Comparison of ENCODE assay signal across 29 mouse cellular contexts in genomic region chr11:63970818-63971217, GRCm38 (mm10). TPM values are rescaled to one million over a fixed set of nuclear protein-coding genes. Genes with fewer than 3 reads are reported as not detected.
DNase-seq lines count a peak whose midpoint lies in the region; ATAC-seq and TF ChIP-seq lines count a peak whose summit lies in the region.
"Had no signal": no experiment of that assay in that cellular context is flagged by ENCODE, and none has a peak within 500 bp of the region (broad histone marks: within the 10 kb centered on the region; RNA-seq: fewer than 3 reads in every experiment).

No protein-coding gene starts in this region.

- TF ChIP-seq CTCF in kidney, adult 2 months (conservative IDR thresholded peaks at IDR 0.05; ENCODE audit: insufficient read depth, insufficient read length, low read depth, low read length): no peak
- no peak for TF ChIP-seq CTCF in MEL (IDR thresholded peaks at IDR 0.05 in 2 of 3, conservative IDR thresholded peaks at IDR 0.05 in 1 of 3; ENCODE audit: control insufficient read depth in 1 of 3, insufficient read depth in 1 of 3, low read depth in 2 of 3, low read length in 3 of 3, poor library complexity in 1 of 3, severe bottlenecking in 1 of 3)

- no peak overlapping the region for H3K4me3 ChIP-seq in kidney, adult 2 months (ENCODE audit: insufficient read depth, low read depth, low read length)
- H3K4me3 ChIP-seq in kidney, embryonic 15.5 days (replicated peaks): no peak overlapping the region
- H3K4me3 ChIP-seq in MEL (ENCODE audit: control insufficient read depth in 1 of 2, insufficient read depth in 1 of 2, low read depth in 2 of 2, low read length in 2 of 2): no peak overlapping the region
- H3K4me3 ChIP-seq: embryonic facial prominence, embryonic 12.5 days; embryonic facial prominence, embryonic 15.5 days; gastrocnemius, adult 2 months; heart, embryonic 12.5 days; heart, embryonic 15.5 days; hindbrain, embryonic 10.5 days; hindbrain, embryonic 13.5 days had no signal

- no peak overlapping the region for H3K9ac ChIP-seq in kidney, embryonic 15.5 days
- no peak overlapping the region for H3K9ac ChIP-seq in MEL (ENCODE audit: control insufficient read depth, low read depth, low read length, poor library complexity, severe bottlenecking)
- H3K9ac ChIP-seq: embryonic facial prominence, embryonic 12.5 days; embryonic facial prominence, embryonic 15.5 days; forebrain, postnatal 0 days; heart, embryonic 12.5 days; heart, embryonic 15.5 days; hindbrain, embryonic 13.5 days had no signal

- no peaks in the 10 kb centered on the region for H3K27me3 ChIP-seq in kidney, adult 2 months (replicated peaks; ENCODE audit: control insufficient read depth, insufficient read depth, low read length)
- no peaks in the 10 kb centered on the region for H3K27me3 ChIP-seq in kidney, embryonic 15.5 days
- no peaks in the 10 kb centered on the region for H3K27me3 ChIP-seq in MEL (ENCODE audit: control insufficient read depth in 1 of 2, insufficient read depth in 2 of 2, low read length in 2 of 2)
- H3K27me3 ChIP-seq: CH12.LX; embryonic facial prominence, embryonic 12.5 days; embryonic facial prominence, embryonic 15.5 days; heart, embryonic 12.5 days; heart, embryonic 15.5 days had no signal

- TF ChIP-seq RAD21 in MEL (IDR thresholded peaks at IDR 0.05; ENCODE audit: low read depth, low read length): no peak

- no peak for TF ChIP-seq POLR2A in kidney, adult 2 months (IDR thresholded peaks at IDR 0.05; ENCODE audit: low read depth, low read length)
- no peak for TF ChIP-seq POLR2A in MEL (IDR thresholded peaks at IDR 0.05; ENCODE audit: control insufficient read depth in 1 of 2, insufficient read depth in 1 of 2, low read depth in 1 of 2, low read length in 2 of 2, poor library complexity in 1 of 2)

- no peaks in the 10 kb centered on the region for H3K36me3 ChIP-seq in kidney, adult 2 months (ENCODE audit: control insufficient read depth, insufficient read depth, low read length)
- H3K36me3 ChIP-seq in kidney, embryonic 15.5 days: 0 out of 2 replicates have a peak, but pooled peaks cover 3% of the 10 kb centered on the region
- H3K36me3 ChIP-seq in MEL (ENCODE audit: control insufficient read depth in 1 of 2, insufficient read depth in 2 of 2, low read length in 2 of 2): peaks cover 4 to 24% of the 10 kb centered on the region in 2 experiments
- H3K36me3 ChIP-seq: heart, embryonic 15.5 days had no signal

- no peak overlapping the region for H3K4me2 ChIP-seq in kidney, embryonic 15.5 days
- H3K4me2 ChIP-seq: embryonic facial prominence, embryonic 12.5 days; embryonic facial prominence, embryonic 15.5 days; heart, embryonic 12.5 days; heart, embryonic 15.5 days; hindbrain, embryonic 13.5 days had no signal

- no peaks in the 10 kb centered on the region for H3K9me3 ChIP-seq in kidney, embryonic 15.5 days (replicated peaks)
- no peaks in the 10 kb centered on the region for H3K9me3 ChIP-seq in MEL (replicated peaks; ENCODE audit: insufficient read depth, low read length)
- H3K9me3 ChIP-seq: embryonic facial prominence, embryonic 12.5 days; embryonic facial prominence, embryonic 15.5 days; G1E; heart, embryonic 12.5 days; heart, embryonic 15.5 days; hindbrain, embryonic 10.5 days; hindbrain, embryonic 13.5 days had no signal

- H3K27ac ChIP-seq in kidney, adult 2 months (ENCODE audit: insufficient read depth, low read depth, low read length): no peak overlapping the region
- no peak overlapping the region for H3K27ac ChIP-seq in kidney, embryonic 15.5 days
- no peak overlapping the region for H3K27ac ChIP-seq in MEL (ENCODE audit: control insufficient read depth, low read depth, low read length)
- H3K27ac ChIP-seq: embryonic facial prominence, embryonic 12.5 days; embryonic facial prominence, embryonic 15.5 days; gastrocnemius, adult 2 months; heart, embryonic 15.5 days; hindbrain, embryonic 10.5 days; hindbrain, embryonic 13.5 days had no signal

- WGBS in kidney, adult 2 months: 43% methylated on average over 6 of the region's 6 CpGs
- WGBS in kidney, embryonic 15.5 days: 58% methylated on average over 6 of the region's 6 CpGs

- no peak for TF ChIP-seq EP300 in MEL (IDR thresholded peaks at IDR 0.05; ENCODE audit: low read depth in 1 of 2, low read length in 2 of 2)

- peak; percentile 60; the same call in 1 of the 2 replicates for ATAC-seq in kidney, embryonic 15.5 days (replicated peaks; ENCODE audit: low FRiP score)
- ATAC-seq: forebrain, embryonic 14.5 days; forebrain, postnatal 0 days; hindbrain, embryonic 16.5 days had no signal

- H3K4me1 ChIP-seq in kidney, adult 2 months (ENCODE audit: control insufficient read depth, insufficient read depth, low read length): 0 out of 2 replicates have a peak, but pooled peaks cover 3% of the 10 kb centered on the region
- H3K4me1 ChIP-seq in kidney, embryonic 15.5 days: peaks cover 40% of the 10 kb centered on the region
- H3K4me1 ChIP-seq in MEL (ENCODE audit: control insufficient read depth in 1 of 2, insufficient read depth in 2 of 2, low read length in 2 of 2): peaks cover 21 to 24% of the 10 kb centered on the region in 2 experiments

- H3K79me2 ChIP-seq in MEL (ENCODE audit: control insufficient read depth, insufficient read depth, low read length, poor library complexity): no peaks in the 10 kb centered on the region

- DNase-seq in kidney, adult 2 months: peak; percentile 44
- no peak for DNase-seq in kidney, adult 11 months
- DNase-seq in kidney, adult 18-20 months: no peak
- no peak for DNase-seq in MEL (ENCODE audit: low read depth, low spot score)
- DNase-seq in heart, adult 11 months: no peak
- DNase-seq: adrenal gland, adult 2 months; adrenal gland, postnatal 14 days; B cell, adult 2 months; cerebellum, adult 11 months; cerebellum, adult 2 months; cerebellum, adult 9-11 months; cerebellum, postnatal 25 days; forebrain, postnatal 0 days; gastrocnemius, adult 2 months; gastrocnemius, postnatal 14 days; heart, adult 18-20 months; heart, postnatal 10 days; heart, postnatal 36 days had no signal

TF ChIP-seq in MEL, 35 proteins besides CTCF, POLR2A, EP300 and RAD21:
- TF ChIP-seq ZKSCAN1 (IDR thresholded peaks at IDR 0.05; ENCODE audit: low read depth, low read length) (peak; percentile 77), MAX (IDR thresholded peaks at IDR 0.05; ENCODE audit: low read length) (no peak)
TF ChIP-seq in MEL: peak in this region for 1.

RNA-seq across cellular contexts. Expression of gene Hs3st3b1, which starts 48.7 kb away (rescaled TPM):
- 6.7 and 7.2 TPM in 2 replicates for polyA plus RNA-seq in kidney, adult 2 months (2012; rRNA removed)
- polyA plus RNA-seq in kidney, embryonic 15.5 days (2015; fragmentation: Nextera tagmentation; extraction: Ambion mirVana): 33.2 and 34.6 TPM in 2 replicates
- total RNA-seq in MEL (2012; rRNA removed): not detected in 2 replicates
- polyA plus RNA-seq in MEL (2012; ENCODE audit: insufficient read depth in 1 of 2, insufficient read length in 2 of 2, low read depth in 1 of 2, low replicate concordance in 2 of 2, missing spikeins in 1 of 2): not detected
- polyA plus RNA-seq: G1E had no signal
